Mouse (Mus musculus) ES-E14 (cell line): ENCODE results near the gene Nradd. TPM values are rescaled to one million over a fixed set of nuclear protein-coding genes. Genes with fewer than 3 reads are reported as not detected.

ENCODE experiments used
- DNase-seq: peaks from one replicate; pipeline ENCODE4 v3.0.0-alpha.2; 2013; ENCODE audit warnings: low read depth, low spot score
- H3K27ac ChIP-seq: 2 replicates; pipeline ENCODE4 v1.5.1; 2012; ENCODE audit warnings: low read depth, mild to moderate bottlenecking, low read length, moderate library complexity, mixed read lengths; ENCODE audit not compliant: poor library complexity, insufficient read depth, severe bottlenecking
- H3K36me3 ChIP-seq: 2 replicates; pipeline ENCODE4 v1.6.1; 2012; ENCODE audit warnings: mild to moderate bottlenecking, low read length, moderate library complexity, mixed read lengths; ENCODE audit not compliant: control insufficient read depth, poor library complexity, insufficient read depth, severe bottlenecking
- H3K4me1 ChIP-seq, 2 experiments: fragments of 150-350 bp in 1 of 2; sonication (generic) in 1 of 2; 2 replicates each; pipeline ENCODE4 v1.6.1; 2012; ENCODE audit warnings: low read length in 2 of 2, mild to moderate bottlenecking in 1 of 2, mixed read lengths in 1 of 2; ENCODE audit not compliant: control insufficient read depth in 2 of 2, insufficient read depth in 2 of 2, poor library complexity in 1 of 2
- H3K4me3 ChIP-seq, 2 experiments: fragments of 150-350 bp in 1 of 2; sonication (generic) in 1 of 2; 2 replicates each; pipeline ENCODE4 v1.5.1; 2012; ENCODE audit warnings: low read length in 2 of 2, low read depth in 1 of 2, mild to moderate bottlenecking in 1 of 2, mixed read lengths in 1 of 2; ENCODE audit not compliant: insufficient read depth in 1 of 2, poor library complexity in 1 of 2, severe bottlenecking in 1 of 2
- H3K9ac ChIP-seq: 2 replicates; pipeline ENCODE4 v1.6.1; 2012; ENCODE audit warnings: low read depth, mild to moderate bottlenecking, low read length, mixed read lengths; ENCODE audit not compliant: poor library complexity, insufficient read depth, severe bottlenecking
- H3K9me3 ChIP-seq: fragments of 150-350 bp; sonication (generic); 2 replicates; pipeline ENCODE4 v1.6.1; 2012; ENCODE audit warnings: low read depth, mild to moderate bottlenecking, low read length; ENCODE audit not compliant: control insufficient read depth, insufficient read depth
- CHD2 ChIP-seq: IDR thresholded peaks from 2 replicates; pipeline ENCODE4 v1.6.1; 2014; ENCODE audit warnings: mild to moderate bottlenecking, low read depth, low read length, inconsistent platforms
- HCFC1 ChIP-seq: IDR thresholded peaks from 2 replicates; pipeline ENCODE4 v1.6.1; 2012; ENCODE audit warnings: low read length, inconsistent platforms, borderline replicate concordance; ENCODE audit not compliant: insufficient read depth
- MAFK ChIP-seq: IDR thresholded peaks from 2 replicates; pipeline ENCODE4 v1.6.1; 2014; ENCODE audit warnings: mild to moderate bottlenecking, low read depth, low read length, inconsistent platforms; ENCODE audit not compliant: insufficient read depth
- ZC3H11A ChIP-seq: IDR thresholded peaks from 2 replicates; pipeline ENCODE4 v1.6.1; 2012; ENCODE audit warnings: low read depth, mild to moderate bottlenecking, inconsistent platforms, low read length, borderline replicate concordance
- ZNF384 ChIP-seq: IDR thresholded peaks from 2 replicates; pipeline ENCODE4 v1.6.1; 2012; ENCODE audit warnings: low read depth, low read length, inconsistent platforms
- in situ Hi-C, 2 experiments: fragments of 600-800 bp; cut with MboI; formaldehyde crosslinking; loops; one replicate each; pipeline ENCODE4 v1.15.1; 2025; ENCODE audit warnings: low sequenced_read_pairs in 2 of 2, inconsistent platforms in 1 of 2; ENCODE audit not compliant: unreplicated experiment in 2 of 2
- total RNA-seq: library from RNA; depleted of rRNA; stranded (reverse); fragments of 300-350 nt; gene quantifications from 2 replicates; pipeline ENCODE4 v1.2.3, GENCODE M21; 2012

The Nradd gene
- total RNA-seq, 1 experiment: 65.5 TPM

DNA sequence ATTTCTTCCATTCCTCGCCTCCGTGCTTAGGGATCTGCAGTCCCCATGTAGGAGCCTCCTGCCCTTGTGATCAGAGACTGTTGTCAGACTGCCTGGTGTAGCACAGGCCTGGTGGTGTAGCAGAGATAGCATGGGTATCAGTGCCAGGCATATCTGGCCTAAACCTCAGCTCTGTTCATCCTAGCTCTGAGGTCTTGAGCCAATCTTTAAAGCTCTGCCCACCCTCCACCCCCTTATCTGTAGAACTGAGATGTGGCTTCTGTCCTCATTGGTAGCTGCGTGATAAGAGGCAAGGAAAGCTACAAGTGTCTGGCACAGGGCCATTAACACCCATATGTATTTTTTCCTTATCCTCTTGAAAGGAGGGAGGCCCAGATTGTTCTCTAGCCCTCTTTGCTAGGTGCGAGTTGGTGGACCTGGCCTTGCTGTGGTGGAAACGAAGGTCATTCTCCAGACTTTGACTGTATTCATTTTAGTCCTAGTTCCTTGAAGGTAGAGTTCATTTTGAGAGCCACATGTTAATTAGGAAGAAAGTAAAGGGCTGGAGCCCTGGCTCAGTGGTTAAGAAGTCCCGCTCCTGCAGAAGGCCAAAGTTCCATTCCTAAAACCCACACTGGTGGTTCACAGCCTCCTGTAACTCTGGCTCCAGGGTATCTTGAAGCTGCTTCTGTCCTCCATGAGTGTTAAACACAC lies 44.5 kb upstream of the Nradd start:
- Histone ChIP-seq H3K27ac (no peak overlapping the region), H3K9me3 (no peaks in the 10 kb centered on the region), H3K9ac (no peak overlapping the region), H3K4me1 (peaks cover 5 to 10% of the 10 kb centered on the region in 2 experiments; a peak in 2 of 4 replicates), H3K36me3 (peaks cover under 1% of the 10 kb centered on the region; the same call in 1 of the 2 replicates), H3K4me3 (no peak overlapping the region)
- DNase-seq: no peak
- TF ChIP-seq ZC3H11A (no peak), HCFC1 (no peak), ZNF384 (no peak), CHD2 (no peak), MAFK (no peak)
- in situ Hi-C loops: no loop called here

DNA sequence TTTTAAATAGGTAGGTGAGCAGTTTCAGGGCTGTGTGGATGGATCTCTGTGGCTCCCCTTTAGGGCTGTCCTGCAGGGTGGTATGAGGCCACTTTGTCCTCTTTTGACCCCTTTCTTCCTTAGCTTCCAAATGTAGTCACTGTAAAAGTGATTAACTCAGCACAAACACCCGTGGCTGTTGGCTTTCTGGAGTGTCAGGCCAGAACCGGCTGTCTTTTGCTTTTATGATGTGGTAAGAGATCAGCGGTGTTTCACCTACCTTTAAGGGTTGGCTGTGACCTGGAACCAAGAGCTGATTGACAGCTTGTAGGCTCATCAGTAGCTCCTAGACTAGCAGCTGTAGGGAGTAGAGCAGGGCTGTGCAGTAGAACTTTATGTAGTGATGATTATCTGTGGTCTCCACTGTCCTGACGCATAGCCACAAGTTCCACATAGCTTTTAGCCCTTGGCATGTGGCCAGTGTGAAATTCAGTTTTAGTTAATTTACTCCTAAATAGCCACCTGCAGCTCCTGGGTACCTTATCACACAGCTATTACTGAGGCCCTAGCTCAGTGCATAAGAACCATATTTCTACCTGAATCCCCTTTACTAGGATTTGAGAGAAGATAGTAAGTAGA lies 43.1 kb upstream of the Nradd start:
- Histone ChIP-seq H3K36me3 (no peaks in the 10 kb centered on the region; the same call in 1 of the 2 replicates), H3K4me1 (peaks cover 5 to 10% of the 10 kb centered on the region in 2 experiments; a peak in 2 of 4 replicates), H3K9me3 (no peaks in the 10 kb centered on the region), H3K27ac (no peak overlapping the region), H3K9ac (no peak overlapping the region), H3K4me3 (no peak overlapping the region)
- TF ChIP-seq ZNF384: no peak
- TF ChIP-seq CHD2: no peak
- DNase-seq: no peak
- in situ Hi-C loops: no loop called here

DNA sequence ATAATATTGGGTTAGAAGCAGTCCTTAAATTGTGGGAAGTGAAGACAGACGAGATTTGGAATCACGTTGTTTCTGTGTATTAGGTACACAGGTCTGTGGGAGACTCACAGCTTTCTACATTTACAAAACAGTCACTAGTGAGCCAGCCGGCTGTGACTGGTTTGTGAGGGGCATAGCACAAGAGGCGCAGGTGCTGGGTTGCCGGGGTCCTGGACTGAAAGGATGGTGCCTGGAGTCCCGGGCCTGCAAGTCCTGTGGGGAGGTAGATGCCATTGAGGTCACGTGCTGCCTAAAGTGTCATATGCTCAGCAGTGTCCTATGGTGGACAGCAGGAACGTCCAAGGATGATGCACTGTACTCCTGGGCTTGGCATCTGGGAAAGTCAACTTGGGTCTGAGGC lies 42.1 kb upstream of the Nradd start:
- no peaks in the 10 kb centered on the region; the same call in 1 of the 2 replicates for H3K36me3 ChIP-seq
- DNase-seq: no peak
- 0 out of 2 replicates have a peak overlapping the region, but pooled peaks have one; percentile 31 for H3K9ac ChIP-seq
- TF ChIP-seq CHD2 (no peak), ZNF384 (no peak), HCFC1 (no peak), MAFK (no peak)
- H3K9me3 ChIP-seq: no peaks in the 10 kb centered on the region
- no peak overlapping the region for H3K4me3 ChIP-seq
- no peak overlapping the region for H3K27ac ChIP-seq
- in situ Hi-C loops: no loop called here
- peaks cover 5 to 15% of the 10 kb centered on the region in 2 experiments; a peak in 2 of 4 replicates for H3K4me1 ChIP-seq

DNA sequence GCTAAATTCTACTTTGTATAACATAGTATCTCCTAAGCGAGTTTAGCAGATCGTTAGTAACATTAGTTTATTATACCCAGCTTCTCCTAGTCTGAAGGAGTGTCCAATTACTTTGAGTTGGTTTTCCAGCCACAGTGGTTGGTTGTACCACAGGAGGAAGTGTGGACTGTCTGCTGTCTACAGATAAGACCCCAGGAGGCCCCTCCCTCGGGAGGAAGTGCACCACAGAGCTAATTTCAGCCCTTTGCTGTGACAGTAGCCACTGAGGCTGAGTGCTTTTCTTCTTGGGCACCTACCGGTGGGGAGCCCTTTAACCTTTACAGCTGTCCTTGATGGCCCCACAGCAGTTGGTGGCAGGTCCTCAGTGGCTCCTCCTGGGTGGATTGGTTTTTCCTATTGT lies 41.7 kb upstream of the Nradd start:
- Histone ChIP-seq H3K27ac (no peak overlapping the region), H3K4me1 (peaks cover 5 to 19% of the 10 kb centered on the region in 2 experiments; a peak in 2 of 4 replicates), H3K4me3 (no peak overlapping the region), H3K9ac (0 out of 2 replicates have a peak overlapping the region, but pooled peaks have one; percentile 27), H3K9me3 (no peaks in the 10 kb centered on the region), H3K36me3 (no peaks in the 10 kb centered on the region; the same call in 1 of the 2 replicates)
- no peak for TF ChIP-seq ZC3H11A
- TF ChIP-seq CHD2: no peak
- no peak for TF ChIP-seq HCFC1
- TF ChIP-seq ZNF384: no peak
- no peak for TF ChIP-seq MAFK
- in situ Hi-C loops: no loop called here
- no peak for DNase-seq

DNA sequence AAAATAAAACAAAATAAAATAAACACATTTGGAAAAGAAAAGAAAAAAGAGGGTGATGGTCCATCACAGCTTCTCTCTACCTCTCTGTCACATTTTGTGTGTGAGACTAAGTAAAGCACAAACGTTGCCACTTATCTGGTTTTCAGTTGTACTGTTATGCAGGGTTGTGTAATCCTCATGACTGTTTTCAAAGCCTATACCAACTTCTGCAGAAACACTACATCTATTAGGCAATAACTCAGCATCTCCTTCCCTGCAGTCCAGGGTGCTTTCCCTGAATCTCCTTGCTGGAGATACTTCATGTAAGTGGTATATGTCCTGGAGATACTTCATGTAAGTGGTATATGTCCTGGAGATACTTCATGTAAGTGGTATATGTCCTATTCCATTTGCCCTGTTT lies 38.6 kb upstream of the Nradd start:
- DNase-seq: no peak
- Histone ChIP-seq H3K9me3 (no peaks in the 10 kb centered on the region), H3K9ac (no peak overlapping the region), H3K4me1 (peaks cover 8 to 29% of the 10 kb centered on the region in 2 experiments; a peak in 2 of 4 replicates), H3K27ac (no peak overlapping the region), H3K4me3 (no peak overlapping the region), H3K36me3 (peaks cover 4% of the 10 kb centered on the region; the same call in 1 of the 2 replicates)
- in situ Hi-C loops: no loop called here
- TF ChIP-seq CHD2: no peak
- no peak for TF ChIP-seq HCFC1
- no peak for TF ChIP-seq ZC3H11A
- no peak for TF ChIP-seq MAFK
- no peak for TF ChIP-seq ZNF384
